Comparison of ENCODE assay signal across 25 mouse cellular contexts in genomic region chr17:3692817-3693216, GRCm38 (mm10). TPM values are rescaled to one million over a fixed set of nuclear protein-coding genes. Genes with fewer than 3 reads are reported as not detected.
"Had no signal": no experiment of that assay in that cellular context is flagged by ENCODE, and none has a peak within 500 bp of the region (broad histone marks: within the 10 kb centered on the region; RNA-seq: fewer than 3 reads in every experiment).

No protein-coding gene starts in this region.

- H3K4me1 ChIP-seq: limb, embryonic 15.5 days had no signal

- H3K9ac ChIP-seq: limb, embryonic 12.5 days; limb, embryonic 15.5 days; liver, embryonic 14.5 days; liver, postnatal 0 days; lung, embryonic 14.5 days; midbrain, embryonic 12.5 days; midbrain, embryonic 15.5 days; neural tube, embryonic 12.5 days; neural tube, embryonic 15.5 days had no signal

- DNase-seq: kidney, postnatal 25 days; layer of hippocampus, postnatal 36 days; left cerebral cortex, postnatal 4 days; liver, postnatal 0 days; lung, embryonic 14.5 days; thymus, adult 18-20 months; thymus, postnatal 36 days had no signal

- H3K4me3 ChIP-seq: left cerebral cortex, adult 2 months; limb, embryonic 12.5 days; limb, embryonic 15.5 days; midbrain, embryonic 12.5 days; midbrain, embryonic 15.5 days; neural tube, embryonic 12.5 days; neural tube, embryonic 15.5 days had no signal

- H3K9me3 ChIP-seq: limb, embryonic 12.5 days; limb, embryonic 15.5 days; midbrain, embryonic 12.5 days; midbrain, embryonic 15.5 days; neural tube, embryonic 12.5 days; neural tube, embryonic 15.5 days had no signal

- H3K36me3 ChIP-seq: limb, embryonic 12.5 days; limb, embryonic 15.5 days; midbrain, embryonic 12.5 days; midbrain, embryonic 15.5 days; neural tube, embryonic 12.5 days; neural tube, embryonic 15.5 days had no signal

- ATAC-seq: liver, postnatal 0 days; lung, postnatal 0 days; midbrain, embryonic 15.5 days had no signal

- H3K27ac ChIP-seq: kidney, postnatal 0 days; left cerebral cortex, adult 2 months; limb, embryonic 12.5 days; limb, embryonic 15.5 days; liver, embryonic 14.5 days; macrophage; midbrain, embryonic 12.5 days; midbrain, embryonic 15.5 days; neural tube, embryonic 12.5 days; neural tube, embryonic 15.5 days had no signal

- H3K4me2 ChIP-seq: limb, embryonic 12.5 days; limb, embryonic 15.5 days; liver, embryonic 11.5 days; lung, embryonic 14.5 days; midbrain, embryonic 12.5 days; midbrain, embryonic 15.5 days; neural tube, embryonic 12.5 days; neural tube, embryonic 15.5 days had no signal

- H3K27me3 ChIP-seq: limb, embryonic 12.5 days; limb, embryonic 15.5 days; midbrain, embryonic 12.5 days; midbrain, embryonic 15.5 days; neural tube, embryonic 12.5 days; neural tube, embryonic 15.5 days had no signal

RNA-seq across cellular contexts. Expression of gene Nox3, which starts 3.2 kb away (rescaled TPM):
- polyA plus RNA-seq: kidney, embryonic 14.5 days; kidney, postnatal 0 days; large intestine, adult 2 months; limb, embryonic 12.5 days; limb, embryonic 15.5 days; liver, embryonic 11.5 days; liver, embryonic 14.5 days; liver, postnatal 0 days; lung, embryonic 14.5 days; lung, postnatal 0 days; macrophage; midbrain, embryonic 12.5 days; midbrain, embryonic 15.5 days; neural tube, embryonic 12.5 days; neural tube, embryonic 15.5 days; small intestine, adult 2 months; spleen, adult 2 months; stomach, embryonic 16.5 days; urinary bladder, adult 2 months had no signal
